Mouse (Mus musculus): ENCODE measurements at regions not wholly inside any gene's neighbourhood (a gene's known extent, or its start where the extent isn't known, plus 50 kb on each side); places are given as distances from the start of the nearest gene placed in this dataset.

GRCm38 (mm10) chr12:118510989-118511388 is 209.7 kb upstream of the Sp4 start:
- ATAC-seq (ENCODE audit: low FRiP score, low TSS enrichment), result no peak
- Histone ChIP-seq H3K9me3 (ENCODE audit: low read length) (no peaks in the 10 kb centered on the region), H3K4me2 (replicated peaks; ENCODE audit: low read depth, low read length) (no peak overlapping the region), H3K4me3 (ENCODE audit: low read length) (no peak overlapping the region), H3K4me1 (ENCODE audit: insufficient read depth, low read length) (no peaks in the 10 kb centered on the region), H3K9ac (replicated peaks; ENCODE audit: low read length) (no peak overlapping the region), H3K36me3 (ENCODE audit: insufficient read depth, low read length) (no peaks in the 10 kb centered on the region), H3K27ac (ENCODE audit: low read length) (no peak overlapping the region), H3K27me3 (ENCODE audit: insufficient read depth, low read length) (no peaks in the 10 kb centered on the region)
- 9% methylated on average over 4 of the region's 4 CpGs for WGBS

- Histone ChIP-seq H3K27ac (ENCODE audit: low read length) (no peak overlapping the region), H3K4me3 (ENCODE audit: low read length) (no peak overlapping the region), H3K9ac (replicated peaks; ENCODE audit: low read length) (no peak overlapping the region), H3K4me2 (replicated peaks; ENCODE audit: low read depth, low read length) (no peak overlapping the region), H3K27me3 (ENCODE audit: insufficient read depth, low read length) (no peaks in the 10 kb centered on the region), H3K4me1 (ENCODE audit: insufficient read depth, low read length) (no peaks in the 10 kb centered on the region), H3K36me3 (ENCODE audit: insufficient read depth, low read length) (no peaks in the 10 kb centered on the region), H3K9me3 (ENCODE audit: low read length) (no peaks in the 10 kb centered on the region)
- no peak; the same call in 1 of the 2 replicates for ATAC-seq (ENCODE audit: low FRiP score, low TSS enrichment)
- WGBS, result 51% methylated on average over 8 of the region's 8 CpGs
Observed at GRCm38 (mm10) chr12:118508972-118509917, 208.0 kb upstream of the Sp4 start.

DNA sequence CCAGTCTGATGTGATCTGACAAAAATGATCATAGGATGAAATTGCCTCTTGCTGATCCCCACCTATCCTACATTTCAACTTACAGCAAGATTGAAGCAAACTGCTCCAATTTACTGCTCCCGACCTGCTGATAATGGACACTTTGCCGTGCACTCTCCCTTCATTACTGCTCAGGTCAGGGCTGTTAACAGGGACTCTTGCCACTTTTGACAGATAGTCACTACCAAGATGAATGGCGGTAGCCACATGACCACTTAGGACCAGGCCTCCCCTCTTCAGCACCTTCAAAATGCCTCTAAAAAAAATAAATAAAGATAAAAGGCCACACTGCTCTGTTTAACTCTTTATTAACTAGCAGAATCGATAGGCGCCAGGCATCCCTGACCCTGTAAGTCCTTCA is 199.2 kb upstream of the Sp4 start:
- H3K4me2 ChIP-seq (replicated peaks; ENCODE audit: low read depth, low read length), result no peak overlapping the region
- WGBS, result 15% methylated on average over 5 of the region's 5 CpGs
- H3K27me3 ChIP-seq (ENCODE audit: insufficient read depth, low read length), result no peaks in the 10 kb centered on the region
- no peaks in the 10 kb centered on the region for H3K36me3 ChIP-seq (ENCODE audit: insufficient read depth, low read length)
- no peaks in the 10 kb centered on the region for H3K9me3 ChIP-seq (ENCODE audit: low read length)
- H3K9ac ChIP-seq (replicated peaks; ENCODE audit: low read length), result no peak overlapping the region
- no peak overlapping the region for H3K27ac ChIP-seq (ENCODE audit: low read length)
- ATAC-seq (ENCODE audit: low FRiP score, low TSS enrichment), result no peak
- H3K4me1 ChIP-seq (ENCODE audit: insufficient read depth, low read length), result no peaks in the 10 kb centered on the region
- H3K4me3 ChIP-seq (ENCODE audit: low read length), result no peak overlapping the region

GRCm38 (mm10) chr12:118488038-118488437 is 186.8 kb upstream of the Sp4 start:
- Histone ChIP-seq H3K4me3 (ENCODE audit: low read length) (no peak overlapping the region), H3K9me3 (ENCODE audit: low read length) (no peaks in the 10 kb centered on the region), H3K4me1 (ENCODE audit: insufficient read depth, low read length) (no peaks in the 10 kb centered on the region), H3K9ac (replicated peaks; ENCODE audit: low read length) (no peak overlapping the region), H3K4me2 (replicated peaks; ENCODE audit: low read depth, low read length) (no peak overlapping the region), H3K27me3 (ENCODE audit: insufficient read depth, low read length) (no peaks in the 10 kb centered on the region), H3K36me3 (ENCODE audit: insufficient read depth, low read length) (no peaks in the 10 kb centered on the region), H3K27ac (ENCODE audit: low read length) (no peak overlapping the region)
- 88% methylated on average over 5 of the region's 5 CpGs for WGBS
- ATAC-seq (ENCODE audit: low FRiP score, low TSS enrichment), result no peak

DNA sequence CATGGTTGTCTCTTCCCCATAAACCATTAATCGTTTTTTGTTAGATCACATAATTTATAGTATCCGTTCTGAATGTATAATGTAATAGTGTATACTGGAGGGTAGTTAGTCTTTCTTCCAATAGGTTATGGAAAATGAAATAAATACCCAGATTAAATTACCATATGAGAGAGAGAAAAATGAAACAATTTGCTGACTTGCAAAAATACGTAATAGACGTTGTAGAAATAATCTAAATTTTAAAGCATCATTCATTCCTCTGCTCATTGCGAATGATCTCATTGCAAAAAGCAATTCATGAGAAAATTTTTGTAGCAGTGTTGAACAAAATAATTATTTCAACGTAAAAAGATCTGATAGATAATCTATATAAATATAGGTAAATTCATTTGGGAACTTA is 185.2 kb upstream of the Sp4 start:
- WGBS, result 79% methylated on average over 6 of the region's 6 CpGs
- no peak for ATAC-seq (ENCODE audit: low FRiP score, low TSS enrichment)
- H3K36me3 ChIP-seq (ENCODE audit: insufficient read depth, low read length), result no peaks in the 10 kb centered on the region
- no peak overlapping the region for H3K4me3 ChIP-seq (ENCODE audit: low read length)
- H3K27ac ChIP-seq (ENCODE audit: low read length), result no peak overlapping the region
- H3K4me1 ChIP-seq (ENCODE audit: insufficient read depth, low read length), result no peaks in the 10 kb centered on the region
- no peak overlapping the region for H3K9ac ChIP-seq (replicated peaks; ENCODE audit: low read length)
- no peak overlapping the region for H3K4me2 ChIP-seq (replicated peaks; ENCODE audit: low read depth, low read length)
- H3K9me3 ChIP-seq (ENCODE audit: low read length), result no peaks in the 10 kb centered on the region
- no peaks in the 10 kb centered on the region for H3K27me3 ChIP-seq (ENCODE audit: insufficient read depth, low read length)

GRCm38 (mm10) chr12:118481347-118481746 is 180.1 kb upstream of the Sp4 start:
- 71% methylated on average over 2 of the region's 2 CpGs for WGBS
- Histone ChIP-seq H3K36me3 (ENCODE audit: insufficient read depth, low read length) (no peaks in the 10 kb centered on the region), H3K4me1 (ENCODE audit: insufficient read depth, low read length) (no peaks in the 10 kb centered on the region), H3K4me2 (replicated peaks; ENCODE audit: low read depth, low read length) (no peak overlapping the region), H3K27ac (ENCODE audit: low read length) (no peak overlapping the region), H3K4me3 (ENCODE audit: low read length) (no peak overlapping the region), H3K27me3 (ENCODE audit: insufficient read depth, low read length) (no peaks in the 10 kb centered on the region), H3K9me3 (ENCODE audit: low read length) (no peaks in the 10 kb centered on the region), H3K9ac (replicated peaks; ENCODE audit: low read length) (no peak overlapping the region)
- ATAC-seq (ENCODE audit: low FRiP score, low TSS enrichment), result no peak

DNA sequence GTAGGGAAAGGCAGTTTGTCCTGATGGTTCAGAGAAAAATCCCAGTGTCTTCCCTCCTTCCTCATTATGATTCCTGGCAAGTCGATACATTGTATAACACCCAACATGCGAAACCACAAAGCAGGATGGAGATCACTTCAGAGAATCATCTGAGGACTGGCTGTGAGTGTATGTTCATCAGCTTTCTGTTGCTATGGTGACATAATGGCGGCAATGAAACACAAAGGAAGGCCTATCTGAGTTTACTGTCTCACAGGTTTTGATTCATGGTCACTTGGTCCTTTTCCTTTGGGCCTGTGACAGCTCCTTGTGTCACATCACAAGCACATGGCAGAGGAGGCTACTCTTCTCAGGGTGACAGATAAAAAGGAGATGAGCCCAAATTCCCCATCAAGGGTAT is 173.5 kb upstream of the Sp4 start:
- ATAC-seq (ENCODE audit: low FRiP score, low TSS enrichment), result no peak
- Histone ChIP-seq H3K4me2 (replicated peaks; ENCODE audit: low read depth, low read length) (no peak overlapping the region), H3K9ac (replicated peaks; ENCODE audit: low read length) (no peak overlapping the region), H3K36me3 (ENCODE audit: insufficient read depth, low read length) (no peaks in the 10 kb centered on the region), H3K9me3 (ENCODE audit: low read length) (no peaks in the 10 kb centered on the region), H3K4me3 (ENCODE audit: low read length) (no peak overlapping the region), H3K27me3 (ENCODE audit: insufficient read depth, low read length) (no peaks in the 10 kb centered on the region), H3K4me1 (ENCODE audit: insufficient read depth, low read length) (no peaks in the 10 kb centered on the region), H3K27ac (ENCODE audit: low read length) (no peak overlapping the region)
- WGBS, result 90% methylated on average over 3 of the region's 3 CpGs

DNA sequence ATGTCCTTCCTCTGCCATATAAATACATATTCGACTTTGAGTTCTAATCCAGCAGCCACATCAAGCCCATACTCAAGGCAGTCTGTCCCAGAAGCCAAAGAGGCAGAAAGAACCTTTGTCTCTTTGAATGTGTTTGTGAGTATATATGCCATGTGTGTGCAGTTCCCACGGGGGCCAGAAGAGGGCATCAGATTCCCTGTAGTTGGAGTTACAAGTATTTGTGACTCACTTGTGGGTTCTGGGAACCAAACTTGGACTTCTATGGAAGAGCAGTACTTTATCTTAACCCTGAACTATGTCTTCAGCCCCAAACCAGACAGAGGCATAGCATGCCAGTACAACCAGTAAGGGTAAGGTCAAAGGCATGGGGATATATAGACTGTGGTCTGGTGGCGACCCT is 165.6 kb upstream of the Sp4 start:
- no peak for ATAC-seq (ENCODE audit: low FRiP score, low TSS enrichment)
- Histone ChIP-seq H3K4me1 (ENCODE audit: insufficient read depth, low read length) (no peaks in the 10 kb centered on the region), H3K27me3 (ENCODE audit: insufficient read depth, low read length) (0 out of 2 replicates have a peak, but pooled peaks cover 10% of the 10 kb centered on the region), H3K36me3 (ENCODE audit: insufficient read depth, low read length) (no peaks in the 10 kb centered on the region), H3K4me2 (replicated peaks; ENCODE audit: low read depth, low read length) (no peak overlapping the region), H3K27ac (ENCODE audit: low read length) (no peak overlapping the region), H3K4me3 (ENCODE audit: low read length) (no peak overlapping the region), H3K9ac (replicated peaks; ENCODE audit: low read length) (no peak overlapping the region), H3K9me3 (ENCODE audit: low read length) (peaks cover 5% of the 10 kb centered on the region)
- 84% methylated on average over 3 of the region's 3 CpGs for WGBS

DNA sequence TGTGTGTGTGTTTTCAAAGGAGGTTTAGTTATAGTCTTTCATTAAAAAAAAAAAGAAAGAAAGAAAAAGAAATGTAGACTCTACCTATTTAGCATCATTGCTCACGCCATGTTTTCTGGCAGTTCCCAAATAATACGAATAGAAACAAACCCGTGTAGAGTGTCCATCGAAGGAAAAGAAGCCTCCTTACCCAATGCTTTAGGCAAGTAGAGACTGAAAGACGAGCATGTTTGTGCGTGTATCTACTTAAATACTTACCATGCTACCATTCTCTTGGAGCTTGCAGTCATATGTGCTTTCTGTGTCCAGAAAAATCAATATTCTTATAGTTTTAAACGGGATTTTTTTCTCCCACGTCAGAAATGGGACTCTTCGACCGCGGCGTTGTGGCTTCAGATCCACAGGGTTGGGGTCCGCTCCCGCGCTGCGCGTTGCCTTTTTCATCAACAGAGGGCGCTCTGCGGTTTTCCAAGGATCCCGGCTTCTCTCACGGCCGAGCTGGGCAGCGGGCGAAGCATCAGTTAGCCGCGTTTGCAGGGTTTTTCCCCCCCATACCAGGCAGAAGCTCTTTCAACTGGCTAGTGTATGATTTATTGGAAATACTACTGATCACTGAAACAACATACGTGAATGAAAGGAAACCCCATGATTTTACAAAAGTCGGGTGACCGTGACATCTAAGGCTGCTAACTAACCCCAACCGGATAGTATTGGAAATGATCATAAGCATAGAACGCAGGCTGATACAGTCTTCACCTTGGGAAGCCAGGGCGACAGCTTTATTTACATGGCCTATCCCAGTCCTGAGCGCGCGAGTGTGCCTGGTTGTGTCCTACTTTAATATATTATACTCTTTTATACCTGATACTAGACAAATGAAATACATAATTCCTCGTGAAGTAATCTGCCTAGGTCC is 156.5 kb upstream of the Sp4 start:
- Histone ChIP-seq H3K4me1 (ENCODE audit: insufficient read depth, low read length) (no peaks in the 10 kb centered on the region), H3K27me3 (ENCODE audit: insufficient read depth, low read length) (peaks cover 51% of the 10 kb centered on the region), H3K9ac (replicated peaks; ENCODE audit: low read length) (no peak overlapping the region), H3K36me3 (ENCODE audit: insufficient read depth, low read length) (no peaks in the 10 kb centered on the region), H3K27ac (ENCODE audit: low read length) (no peak overlapping the region), H3K4me3 (ENCODE audit: low read length) (peak overlapping the region; percentile 23), H3K9me3 (ENCODE audit: low read length) (0 out of 2 replicates have a peak, but pooled peaks cover 3% of the 10 kb centered on the region), H3K4me2 (replicated peaks; ENCODE audit: low read depth, low read length) (peak overlapping the region; percentile 40)
- 13% methylated on average over 36 of the region's 36 CpGs for WGBS
- ATAC-seq (ENCODE audit: low FRiP score, low TSS enrichment), result peak; percentile 83; the same call in 1 of the 2 replicates

All from kidney, embryonic 16.5 days (tissue).